Mouse (Mus musculus): ENCODE measurements around the gene Pim2. TPM values are rescaled to one million over a fixed set of nuclear protein-coding genes. Genes with fewer than 3 reads are reported as not detected.

Gene Pim2
- polyA plus RNA-seq, 1 experiment from 2014 or later: 6.4 TPM

DNA sequence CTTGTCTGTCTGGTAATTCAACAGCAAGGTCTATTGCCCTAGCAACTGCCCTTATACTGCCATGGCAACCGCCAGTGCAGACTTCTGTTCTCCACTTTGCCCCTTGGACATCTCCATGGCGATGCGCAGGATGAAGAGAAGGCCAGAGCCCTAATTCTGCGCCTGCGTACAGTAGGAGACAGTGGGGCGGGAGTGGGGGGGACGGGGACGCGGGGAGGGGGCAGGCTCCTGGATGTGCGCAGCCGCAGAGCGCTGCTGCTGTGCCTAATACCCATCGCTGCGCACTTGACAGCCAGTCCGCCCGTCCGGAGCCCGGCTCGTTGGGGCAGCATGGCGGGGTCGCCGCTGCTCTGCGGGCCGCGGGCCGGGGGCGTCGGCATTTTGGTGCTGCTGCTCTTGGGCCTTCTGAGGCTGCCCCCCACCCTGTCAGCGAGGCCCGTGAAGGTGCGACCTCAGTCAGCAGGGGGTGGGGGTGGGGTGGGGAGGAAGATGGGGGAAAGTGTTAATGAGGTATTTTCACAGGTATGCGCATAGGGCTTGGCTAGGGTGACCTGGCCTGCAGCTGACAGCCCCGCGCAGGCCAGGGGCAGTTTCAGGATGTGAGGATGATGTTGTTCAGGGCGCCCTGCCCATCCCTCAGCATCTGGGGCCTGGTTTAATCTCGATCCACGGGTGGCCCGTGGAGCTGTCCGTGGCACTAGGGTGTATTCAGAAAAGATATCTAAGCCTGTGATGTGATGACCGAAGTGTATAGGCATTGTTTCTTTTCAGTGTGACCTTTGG, 41.7 kb downstream of the Pim2 start, which contains the start of gene Pcsk1n:
Gene Pcsk1n, plus strand, starts transcription at position 222 of the 783 bp plus-strand sequence.
- Histone ChIP-seq H3K36me3 (ENCODE audit: control insufficient read depth, insufficient read depth) (no peaks in the 10 kb centered on the region), H3K27me3 (ENCODE audit: control insufficient read depth, insufficient read depth, low read length) (peaks cover 54% of the 10 kb centered on the region), H3K9me3 (replicated peaks; ENCODE audit: control insufficient read depth, low read length) (no peaks in the 10 kb centered on the region; the same call in 1 of the 2 replicates), H3K27ac (ENCODE audit: low read length) (no peak within 1 kb of the TSS), H3K9ac (ENCODE audit: low read length) (no peak within 1 kb of the TSS), H3K4me3 (ENCODE audit: low read length) (0 out of 2 replicates have a peak within 1 kb of the TSS, but pooled peaks have one; percentile 12), H3K4me2 (ENCODE audit: low read depth, low read length) (peak within 1 kb of the TSS; percentile 18; the same call in 1 of the 2 replicates), H3K4me1 (ENCODE audit: control insufficient read depth, insufficient read depth, low read length) (peaks cover 2% of the 10 kb centered on the region; the same call in 1 of the 2 replicates)
- WGBS: 13% methylated on average over 36 of the region's 40 CpGs
- no peak for ATAC-seq (replicated peaks; ENCODE audit: extremely low read depth, insufficient read depth, low FRiP score)

- Histone ChIP-seq H3K36me3 (ENCODE audit: control insufficient read depth, insufficient read depth) (no peaks in the 10 kb centered on the region), H3K9ac (ENCODE audit: low read length) (no peak overlapping the region), H3K9me3 (replicated peaks; ENCODE audit: control insufficient read depth, low read length) (no peaks in the 10 kb centered on the region; the same call in 1 of the 2 replicates), H3K4me3 (ENCODE audit: low read length) (peak overlapping the region; percentile 34), H3K4me2 (ENCODE audit: low read depth, low read length) (peak overlapping the region; percentile 58), H3K27ac (ENCODE audit: low read length) (no peak overlapping the region), H3K27me3 (ENCODE audit: control insufficient read depth, insufficient read depth, low read length) (peaks cover 71% of the 10 kb centered on the region), H3K4me1 (ENCODE audit: control insufficient read depth, insufficient read depth, low read length) (peaks cover 2% of the 10 kb centered on the region; the same call in 1 of the 2 replicates)
- ATAC-seq (replicated peaks; ENCODE audit: extremely low read depth, insufficient read depth, low FRiP score): no peak
- WGBS: 7% methylated on average over 37 of the region's 48 CpGs
Observed at GRCm38 (mm10) chrX:7922032-7922431, 44.0 kb downstream of the Pim2 start.

DNA sequence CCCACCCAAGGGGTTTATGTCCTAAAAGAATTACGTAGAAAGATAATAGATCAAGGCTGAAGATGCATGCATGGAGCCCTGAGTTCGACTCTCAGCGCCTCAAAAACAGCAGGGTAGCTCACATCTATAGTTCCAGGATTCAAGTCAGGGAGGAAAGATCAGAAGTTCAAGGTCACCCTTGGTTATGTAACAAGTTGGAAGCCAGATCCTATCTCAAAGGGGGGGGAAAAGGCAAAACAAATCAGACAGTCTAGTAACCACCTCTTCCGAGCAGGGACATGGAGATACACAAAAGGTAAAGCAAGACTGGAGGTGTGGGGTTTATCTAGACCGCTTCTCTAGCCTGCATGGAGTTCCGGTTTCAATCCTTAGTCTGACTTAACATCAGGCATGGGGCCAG, 48.2 kb downstream of the Pim2 start:
- no peak for ATAC-seq (replicated peaks; ENCODE audit: extremely low read depth, insufficient read depth, low FRiP score)
- H3K27me3 ChIP-seq (ENCODE audit: control insufficient read depth, insufficient read depth, low read length): peaks cover 58% of the 10 kb centered on the region
- peaks cover 2% of the 10 kb centered on the region; the same call in 1 of the 2 replicates for H3K4me1 ChIP-seq (ENCODE audit: control insufficient read depth, insufficient read depth, low read length)
- H3K4me3 ChIP-seq (ENCODE audit: low read length): no peak overlapping the region
- H3K27ac ChIP-seq (ENCODE audit: low read length): no peak overlapping the region
- H3K36me3 ChIP-seq (ENCODE audit: control insufficient read depth, insufficient read depth): peaks cover 3% of the 10 kb centered on the region; the same call in 1 of the 2 replicates
- H3K9ac ChIP-seq (ENCODE audit: low read length): no peak overlapping the region
- H3K4me2 ChIP-seq (ENCODE audit: low read depth, low read length): no peak overlapping the region
- WGBS: 64% methylated on average over 6 of the region's 6 CpGs
- H3K9me3 ChIP-seq (replicated peaks; ENCODE audit: control insufficient read depth, low read length): no peaks in the 10 kb centered on the region

DNA sequence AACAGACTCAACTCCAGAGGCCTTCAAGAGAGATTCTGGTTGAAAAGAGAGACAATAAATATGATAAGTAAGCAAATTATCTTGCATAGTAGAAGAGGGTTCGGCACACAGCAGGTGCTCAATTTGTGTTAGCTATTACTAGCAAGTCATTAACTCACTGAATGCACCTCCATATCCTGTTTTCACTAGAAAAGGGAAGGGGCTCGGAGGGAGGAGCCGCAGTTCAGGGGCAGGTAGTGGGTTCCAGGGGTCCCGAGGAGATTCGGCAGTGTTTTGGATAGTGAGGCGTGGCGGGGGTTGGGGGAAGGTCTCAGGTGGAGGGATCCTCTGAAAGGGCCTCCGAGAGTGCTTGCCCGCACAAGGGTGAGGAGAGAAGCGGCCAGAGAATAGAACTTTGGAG, 49.1 kb downstream of the Pim2 start:
- H3K36me3 ChIP-seq (ENCODE audit: control insufficient read depth, insufficient read depth): peaks cover 6% of the 10 kb centered on the region; the same call in 1 of the 2 replicates
- no peaks in the 10 kb centered on the region for H3K9me3 ChIP-seq (replicated peaks; ENCODE audit: control insufficient read depth, low read length)
- H3K4me3 ChIP-seq (ENCODE audit: low read length): no peak overlapping the region; the same call in 1 of the 2 replicates
- H3K27ac ChIP-seq (ENCODE audit: low read length): no peak overlapping the region
- peak overlapping the region; percentile 36 for H3K4me2 ChIP-seq (ENCODE audit: low read depth, low read length)
- peaks cover 49% of the 10 kb centered on the region for H3K27me3 ChIP-seq (ENCODE audit: control insufficient read depth, insufficient read depth, low read length)
- H3K4me1 ChIP-seq (ENCODE audit: control insufficient read depth, insufficient read depth, low read length): no peaks in the 10 kb centered on the region
- 15% methylated on average over 10 of the region's 10 CpGs for WGBS
- H3K9ac ChIP-seq (ENCODE audit: low read length): no peak overlapping the region
- ATAC-seq (replicated peaks; ENCODE audit: extremely low read depth, insufficient read depth, low FRiP score): no peak

- H3K4me3 ChIP-seq (ENCODE audit: low read length): peak within 1 kb of the TSS; percentile 10; the same call in 1 of the 2 replicates
- H3K4me2 ChIP-seq (ENCODE audit: low read depth, low read length): peak within 1 kb of the TSS; percentile 36
- peaks cover 39% of the 10 kb centered on the region for H3K27me3 ChIP-seq (ENCODE audit: control insufficient read depth, insufficient read depth, low read length)
- ATAC-seq (replicated peaks; ENCODE audit: extremely low read depth, insufficient read depth, low FRiP score): no peak
- peaks cover 8% of the 10 kb centered on the region for H3K36me3 ChIP-seq (ENCODE audit: control insufficient read depth, insufficient read depth)
- no peaks in the 10 kb centered on the region for H3K9me3 ChIP-seq (replicated peaks; ENCODE audit: control insufficient read depth, low read length)
- H3K9ac ChIP-seq (ENCODE audit: low read length): no peak within 1 kb of the TSS
- no peaks in the 10 kb centered on the region for H3K4me1 ChIP-seq (ENCODE audit: control insufficient read depth, insufficient read depth, low read length)
- WGBS: 20% methylated on average over 16 of the region's 19 CpGs
- no peak within 1 kb of the TSS for H3K27ac ChIP-seq (ENCODE audit: low read length)
Observed at GRCm38 (mm10) chrX:7928270-7928790, 50.3 kb downstream of the Pim2 start, which contains the start of gene Eras. Gene Eras (minus strand): TSS chrX:7928607.

Other genes with a start within 250 kb of the Pim2 start
- gene Syp, start 239.8 kb upstream of the Pim2 start, polyA plus RNA-seq (2015; fragmentation: Nextera tagmentation; extraction: Ambion mirVana): 0.95 and 1.4 TPM in 2 replicates
- 10.0 and 10.5 TPM in 2 replicates for gene Prickle3, start 221.0 kb upstream of the Pim2 start, polyA plus RNA-seq (2015; fragmentation: Nextera tagmentation; extraction: Ambion mirVana)
- 142 and 150 TPM in 2 replicates for gene Plp2, start 206.9 kb upstream of the Pim2 start, polyA plus RNA-seq (2015; fragmentation: Nextera tagmentation; extraction: Ambion mirVana)
- gene Magix, start 197.0 kb upstream of the Pim2 start, polyA plus RNA-seq (2015; fragmentation: Nextera tagmentation; extraction: Ambion mirVana): 0.60 and 1.1 TPM in 2 replicates
- gene Gpkow, start 181.1 kb upstream of the Pim2 start, polyA plus RNA-seq (2015; fragmentation: Nextera tagmentation; extraction: Ambion mirVana): 33.2 and 33.5 TPM in 2 replicates
- 31.5 and 35.3 TPM in 2 replicates for gene Wdr45, start 163.9 kb upstream of the Pim2 start, polyA plus RNA-seq (2015; fragmentation: Nextera tagmentation; extraction: Ambion mirVana)
- gene Gm45208, start 156.0 kb upstream of the Pim2 start, polyA plus RNA-seq (2015; fragmentation: Nextera tagmentation; extraction: Ambion mirVana): not detected in 2 replicates
- 32.4 and 34.0 TPM in 2 replicates for gene Praf2, start 149.8 kb upstream of the Pim2 start, polyA plus RNA-seq (2015; fragmentation: Nextera tagmentation; extraction: Ambion mirVana)
- gene Ccdc120, start 127.4 kb upstream of the Pim2 start, polyA plus RNA-seq (2015; fragmentation: Nextera tagmentation; extraction: Ambion mirVana): 4.1 and 8.5 TPM in 2 replicates
- gene Tfe3, start 115.7 kb upstream of the Pim2 start, polyA plus RNA-seq (2015; fragmentation: Nextera tagmentation; extraction: Ambion mirVana): 19.1 TPM in 2 replicates
- 29.8 and 30.7 TPM in 2 replicates for gene Gripap1, start 88.5 kb upstream of the Pim2 start, polyA plus RNA-seq (2015; fragmentation: Nextera tagmentation; extraction: Ambion mirVana)
- gene Kcnd1, start 56.0 kb upstream of the Pim2 start, polyA plus RNA-seq (2015; fragmentation: Nextera tagmentation; extraction: Ambion mirVana): 0.46 and 0.54 TPM in 2 replicates
- 27.1 and 27.4 TPM in 2 replicates for gene Otud5, start 36.9 kb upstream of the Pim2 start, polyA plus RNA-seq (2015; fragmentation: Nextera tagmentation; extraction: Ambion mirVana)
- 28.9 and 30.5 TPM in 2 replicates for gene Slc35a2, start 5.8 kb downstream of the Pim2 start, polyA plus RNA-seq (2015; fragmentation: Nextera tagmentation; extraction: Ambion mirVana)
- 74.7 and 82.7 TPM in 2 replicates for gene Pqbp1, start 21.0 kb downstream of the Pim2 start, polyA plus RNA-seq (2015; fragmentation: Nextera tagmentation; extraction: Ambion mirVana)
- 114 and 122 TPM in 2 replicates for gene Timm17b, start 21.1 kb downstream of the Pim2 start, polyA plus RNA-seq (2015; fragmentation: Nextera tagmentation; extraction: Ambion mirVana)
- gene Gm10491, start 29.6 kb downstream of the Pim2 start, polyA plus RNA-seq (2015; fragmentation: Nextera tagmentation; extraction: Ambion mirVana): not detected in 2 replicates
- not detected in 2 replicates for gene Gm10490, start 31.3 kb downstream of the Pim2 start, polyA plus RNA-seq (2015; fragmentation: Nextera tagmentation; extraction: Ambion mirVana)
- 0.32 and 0.42 TPM in 2 replicates for gene Pcsk1n, start 41.6 kb downstream of the Pim2 start, polyA plus RNA-seq (2015; fragmentation: Nextera tagmentation; extraction: Ambion mirVana)
- gene Eras, start 50.3 kb downstream of the Pim2 start, polyA plus RNA-seq (2015; fragmentation: Nextera tagmentation; extraction: Ambion mirVana): not detected in 2 replicates
- 26.1 and 26.7 TPM in 2 replicates for gene Hdac6, start 69.6 kb downstream of the Pim2 start, polyA plus RNA-seq (2015; fragmentation: Nextera tagmentation; extraction: Ambion mirVana)
- 1.1 and 1.4 TPM in 2 replicates for gene Gata1, start 99.8 kb downstream of the Pim2 start, polyA plus RNA-seq (2015; fragmentation: Nextera tagmentation; extraction: Ambion mirVana)
- 0.74 and 0.77 TPM in 2 replicates for gene Glod5, start 140.2 kb downstream of the Pim2 start, polyA plus RNA-seq (2015; fragmentation: Nextera tagmentation; extraction: Ambion mirVana)
- gene Suv39h1, start 196.5 kb downstream of the Pim2 start, polyA plus RNA-seq (2015; fragmentation: Nextera tagmentation; extraction: Ambion mirVana): 31.3 and 33.7 TPM in 2 replicates
- 0.62 and 2.2 TPM in 2 replicates for gene Was, start 212.2 kb downstream of the Pim2 start, polyA plus RNA-seq (2015; fragmentation: Nextera tagmentation; extraction: Ambion mirVana)

Measured in heart, embryonic 16.5 days (tissue).